In the genomic region with DNA sequence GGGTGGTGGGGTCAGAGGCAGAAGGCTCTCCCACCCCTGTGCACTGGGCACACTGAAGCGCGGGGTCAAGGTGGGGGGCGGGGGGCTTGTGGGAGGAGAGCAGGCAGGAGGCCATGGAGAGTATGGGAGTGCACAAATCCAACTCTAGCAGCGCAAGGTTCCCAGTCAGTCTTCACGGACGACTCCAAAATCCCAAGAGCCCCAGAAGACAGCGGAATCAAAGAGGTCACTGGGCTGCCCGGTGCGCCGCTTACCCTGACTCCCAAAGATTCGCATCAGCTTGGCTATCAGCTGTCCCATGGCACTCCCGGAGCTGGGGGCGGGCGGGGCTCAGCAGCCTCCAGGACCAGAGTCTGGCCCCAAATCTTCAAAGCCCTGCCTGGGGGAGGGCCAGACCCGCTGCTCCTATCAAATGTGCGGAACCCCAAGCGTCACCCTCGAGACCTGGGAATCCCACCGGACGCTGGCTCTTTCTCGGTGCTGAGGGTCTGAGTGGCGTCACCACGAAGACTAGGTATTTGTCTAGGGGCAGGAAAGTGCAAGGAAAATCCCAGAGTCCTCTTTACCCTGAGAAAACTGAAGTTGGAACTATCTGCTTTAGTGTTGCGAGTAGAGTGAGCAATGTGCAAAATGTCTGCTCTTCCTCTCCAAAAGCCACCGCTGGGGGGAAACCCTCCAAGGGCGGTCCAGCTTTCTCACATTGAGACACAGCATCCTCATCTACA, we compare ENCODE assay signal across 7 mouse cellular contexts. TPM values are rescaled to one million over a fixed set of nuclear protein-coding genes. Genes with fewer than 3 reads are reported as not detected.
A peak's percentile ranks its signal among the peaks of the same experiment; 100 is the strongest.
DNase-seq lines count a peak whose midpoint lies in the region; ATAC-seq and TF ChIP-seq lines count a peak whose summit lies in the region.

A gene (minus strand): TSS at position 618 of the 725 bp plus-strand sequence.

- peak; percentile 26; the same call in 1 of the 2 replicates for TF ChIP-seq CTCF in lung, adult 2 months (IDR thresholded peaks at IDR 0.05; ENCODE audit: insufficient read depth, low read length)

- ATAC-seq in forebrain, embryonic 14.5 days = no peak
- ATAC-seq in hindbrain, embryonic 15.5 days (ENCODE audit: low FRiP score, low read depth) = peak; percentile 61
- ATAC-seq in neural tube, embryonic 14.5 days (ENCODE audit: low read depth) = peak; percentile 35

- peak within 1 kb of the TSS; percentile 57 for H3K9ac ChIP-seq in forebrain, embryonic 14.5 days (ENCODE audit: low read length)
- peak within 1 kb of the TSS; percentile 31 for H3K9ac ChIP-seq in hindbrain, embryonic 15.5 days
- H3K9ac ChIP-seq in neural tube, embryonic 14.5 days (replicated peaks; ENCODE audit: low read depth, low read length) = peak within 1 kb of the TSS; percentile 28; the same call in 1 of the 2 replicates

- TF ChIP-seq POLR2A in lung, adult 2 months (IDR thresholded peaks at IDR 0.05; ENCODE audit: borderline replicate concordance, extremely low read depth, low read depth, low read length) = peak; percentile 44; the same call in 1 of the 2 replicates

- H3K9me3 ChIP-seq in forebrain, embryonic 14.5 days (replicated peaks; ENCODE audit: control insufficient read depth, low read length) = no peaks in the 10 kb centered on the region
- no peaks in the 10 kb centered on the region for H3K9me3 ChIP-seq in hindbrain, embryonic 15.5 days
- H3K9me3 ChIP-seq in neural tube, embryonic 14.5 days (ENCODE audit: control insufficient read depth, low read length) = no peaks in the 10 kb centered on the region

- H3K36me3 ChIP-seq in forebrain, embryonic 14.5 days (ENCODE audit: control insufficient read depth, insufficient read depth, low read length) = no peaks in the 10 kb centered on the region
- no peaks in the 10 kb centered on the region for H3K36me3 ChIP-seq in hindbrain, embryonic 15.5 days
- H3K36me3 ChIP-seq in neural tube, embryonic 14.5 days (ENCODE audit: control insufficient read depth, insufficient read depth, low read length) = no peaks in the 10 kb centered on the region

- DNase-seq in CD4-positive helper T cell, adult 2 months (ENCODE audit: low read depth, low spot score) = peak; percentile 86
- DNase-seq in ES-CJ7 (ENCODE audit: low read depth, low spot score) = peak; percentile 75
- no peak for DNase-seq in forebrain, embryonic 14.5 days (ENCODE audit: low spot score)
- DNase-seq in lung, adult 2 months = peak; percentile 26
- no peak for DNase-seq in left cerebral cortex, postnatal 4 days

- H3K4me3 ChIP-seq in forebrain, embryonic 14.5 days (ENCODE audit: low read depth, low read length) = peak within 1 kb of the TSS; percentile 40
- H3K4me3 ChIP-seq in hindbrain, embryonic 15.5 days = peak within 1 kb of the TSS; percentile 41
- peak within 1 kb of the TSS; percentile 61 for H3K4me3 ChIP-seq in lung, adult 2 months (replicated peaks; ENCODE audit: extremely low read depth, low read depth, low read length)
- peak within 1 kb of the TSS; percentile 36 for H3K4me3 ChIP-seq in neural tube, embryonic 14.5 days (ENCODE audit: low read depth, low read length)

- WGBS in forebrain, embryonic 14.5 days = 2% methylated on average over 26 of the region's 26 CpGs
- 1% methylated on average over 26 of the region's 26 CpGs for WGBS in hindbrain, embryonic 15.5 days
- WGBS in lung, adult 2 months = 4% methylated on average over 26 of the region's 26 CpGs
- WGBS in neural tube, embryonic 14.5 days = 2% methylated on average over 23 of the region's 26 CpGs

- H3K27me3 ChIP-seq in forebrain, embryonic 14.5 days (replicated peaks; ENCODE audit: control insufficient read depth, insufficient read depth, low read length) = no peaks in the 10 kb centered on the region
- H3K27me3 ChIP-seq in hindbrain, embryonic 15.5 days = peaks cover 7% of the 10 kb centered on the region; the same call in 1 of the 2 replicates
- H3K27me3 ChIP-seq in neural tube, embryonic 14.5 days (ENCODE audit: control insufficient read depth, insufficient read depth, low read length) = 0 out of 2 replicates have a peak, but pooled peaks cover 2% of the 10 kb centered on the region

- H3K27ac ChIP-seq in forebrain, embryonic 14.5 days (ENCODE audit: low read depth, low read length) = 0 out of 2 replicates have a peak within 1 kb of the TSS, but pooled peaks have one; percentile 0
- no peak within 1 kb of the TSS for H3K27ac ChIP-seq in hindbrain, embryonic 15.5 days (replicated peaks)
- H3K27ac ChIP-seq in neural tube, embryonic 14.5 days (ENCODE audit: low read depth, low read length) = no peak within 1 kb of the TSS; the same call in 1 of the 2 replicates

- peaks cover 11% of the 10 kb centered on the region for H3K4me1 ChIP-seq in forebrain, embryonic 14.5 days (ENCODE audit: control insufficient read depth, insufficient read depth, low read length)
- peaks cover 22% of the 10 kb centered on the region for H3K4me1 ChIP-seq in hindbrain, embryonic 15.5 days (replicated peaks)
- peaks cover 2% of the 10 kb centered on the region for H3K4me1 ChIP-seq in lung, adult 2 months (ENCODE audit: control insufficient read depth, insufficient read depth, low read length)
- H3K4me1 ChIP-seq in neural tube, embryonic 14.5 days (ENCODE audit: control insufficient read depth, insufficient read depth, low read length) = 0 out of 2 replicates have a peak, but pooled peaks cover 8% of the 10 kb centered on the region

- intact Hi-C loops in left cerebral cortex, postnatal 4 days (cut with DNase I) = no loop called here

- H3K4me2 ChIP-seq in forebrain, embryonic 14.5 days (ENCODE audit: low read length) = peak within 1 kb of the TSS; percentile 84
- peak within 1 kb of the TSS; percentile 84 for H3K4me2 ChIP-seq in hindbrain, embryonic 15.5 days
- peak within 1 kb of the TSS; percentile 71 for H3K4me2 ChIP-seq in neural tube, embryonic 14.5 days (ENCODE audit: low read depth, low read length)

RNA-seq across cellular contexts. Expression of the gene that starts here (rescaled TPM):
- 2.8 and 4.8 TPM in 2 replicates for polyA plus RNA-seq in forebrain, embryonic 14.5 days (2014; fragmentation: Nextera tagmentation; extraction: Ambion mirVana)
- 12.9 and 13.7 TPM in 2 replicates for polyA plus RNA-seq in hindbrain, embryonic 15.5 days (2015; fragmentation: Nextera tagmentation; extraction: Ambion mirVana)
- polyA plus RNA-seq in lung, adult 2 months (2012; rRNA removed) = 2.7 and 5.1 TPM in 2 replicates
- 6.1 and 11.0 TPM in 2 replicates for polyA plus RNA-seq in neural tube, embryonic 14.5 days (2014; fragmentation: Nextera tagmentation; extraction: Ambion mirVana)
- 1 to 10 TPM; 2.2 to 2.5 TPM for total RNA-seq in left cerebral cortex, postnatal 4 days (2021)

Comparison
In these comparisons a context has a peak if more than half of its experiments do, and no peak if none do; other contexts are left out.
1. DNase-seq: peak in CD4-positive helper T cell, adult 2 months (single experiment), ES-CJ7 (single experiment) and lung, adult 2 months (single experiment); none in forebrain, embryonic 14.5 days (single experiment) and left cerebral cortex, postnatal 4 days (single experiment).
2. Peak in every context shown above with its lines, with median percentiles within 50 percentile points of each other: H3K4me2 ChIP-seq, H3K4me3 ChIP-seq and H3K9ac ChIP-seq.